Mouse (Mus musculus) lung, postnatal 0 days (tissue): Measurements from ENCODE around the gene Banf2.

Experiments
- CTCF ChIP-seq: IDR thresholded peaks from 2 replicates; pipeline ENCODE4 v1.5.1; 2016; ENCODE audit warnings: antibody characterized with exemption, mild to moderate bottlenecking
- EP300 ChIP-seq: IDR thresholded peaks from 2 replicates; pipeline ENCODE4 v1.6.1; 2016; ENCODE audit warnings: antibody characterized with exemption, mild to moderate bottlenecking, control low read depth

DNA sequence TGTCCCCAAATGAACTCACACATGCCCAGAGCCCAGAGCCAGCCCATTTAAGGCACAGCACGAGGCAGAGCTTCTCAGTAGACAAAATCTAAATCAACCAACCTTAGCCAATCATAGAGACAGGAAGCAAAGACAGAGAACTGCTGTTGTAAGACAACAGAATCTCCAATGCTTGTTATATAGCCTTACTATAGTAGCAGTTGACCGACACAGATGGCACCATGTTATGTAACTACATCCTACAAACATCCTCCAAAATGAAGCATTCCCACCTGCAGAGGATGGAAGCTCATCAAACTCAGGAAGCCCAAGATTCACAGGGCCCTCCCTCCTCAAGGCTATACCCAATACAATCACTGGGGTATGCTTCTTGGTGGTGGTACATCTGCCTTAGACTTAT lies 45.4 kb upstream of the Banf2 start:
- TF ChIP-seq CTCF, result no peak
- TF ChIP-seq EP300, result no peak
